Mouse (Mus musculus) lung, adult 2 months (tissue): ENCODE data around the gene Musk. TPM values are rescaled to one million over a fixed set of nuclear protein-coding genes. Genes with fewer than 3 reads are reported as not detected.

Experiments used
- DNase-seq: peaks from one replicate; pipeline ENCODE4 v3.0.0; 2022
- H3K4me1 ChIP-seq: fragments of 200-500 bp; 2 replicates; pipeline ENCODE4 v1.6.1; 2011; ENCODE audit warnings: low read length; ENCODE audit not compliant: control insufficient read depth, insufficient read depth
- H3K4me3 ChIP-seq: fragments of 200-500 bp; replicated peaks from 2 replicates; pipeline ENCODE3; 2011; ENCODE audit warnings: low read depth, mild to moderate bottlenecking, control low read depth, low read length; ENCODE audit errors: extremely low read depth
- CTCF ChIP-seq: fragments of 200-500 bp; IDR thresholded peaks from 2 replicates; pipeline ENCODE4 v1.5.1; 2011; ENCODE audit warnings: mild to moderate bottlenecking, low read length, control low read depth; ENCODE audit not compliant: insufficient read depth
- POLR2A ChIP-seq: fragments of 200-500 bp; IDR thresholded peaks from 2 replicates; pipeline ENCODE4 v1.6.1; 2011; ENCODE audit warnings: low read depth, mild to moderate bottlenecking, control low read depth, low read length, borderline replicate concordance; ENCODE audit errors: extremely low read depth
- WGBS: fragments of 180-500 bp; shearing (Covaris S2); methylation state at CpG from one replicate; pipeline ENCODE4 v1.1.7; 2018; 5-methylcytosine and 5-hydroxymethylcytosine counted together
- polyA plus RNA-seq: library from polyadenylated mRNA; depleted of rRNA; stranded (reverse); fragments of >200 nt; gene quantifications from 2 replicates; pipeline ENCODE4 v1.2.3, GENCODE M21; 2012

Musk gene
- polyA plus RNA-seq, 1 experiment: 1.1 TPM

GRCm38 (mm10) chr4:58304564-58304963, 18.8 kb downstream of the Musk start:
- no peak for TF ChIP-seq POLR2A
- TF ChIP-seq CTCF: no peak
- DNase-seq: no peak
- WGBS: 23% methylated on average over 7 of the region's 7 CpGs
- Histone ChIP-seq H3K4me1 (no peaks in the 10 kb centered on the region), H3K4me3 (no peak overlapping the region)

DNA sequence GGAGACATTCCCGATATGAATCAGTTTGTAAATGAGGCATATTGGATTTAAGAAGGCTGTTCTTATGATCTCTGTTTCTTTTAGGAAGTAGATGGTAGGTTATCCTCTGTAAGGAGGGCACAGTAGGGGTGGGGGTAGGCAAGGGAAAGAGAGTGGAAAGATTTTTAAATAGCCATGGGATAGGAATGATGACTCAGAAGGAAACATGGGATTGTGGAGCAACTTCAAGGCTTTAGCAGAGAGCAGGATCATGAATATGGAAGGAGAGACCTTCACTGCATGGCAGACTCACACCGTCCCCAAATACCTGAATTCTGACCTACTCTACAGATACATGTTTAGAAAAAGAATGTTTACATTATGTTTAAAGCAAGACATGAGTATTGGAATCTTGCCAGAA, 21.7 kb downstream of the Musk start:
- Histone ChIP-seq H3K4me3 (no peak overlapping the region), H3K4me1 (no peaks in the 10 kb centered on the region)
- no peak for DNase-seq
- WGBS: 47% methylated on average over 2 of the region's 2 CpGs
- TF ChIP-seq CTCF: no peak
- TF ChIP-seq POLR2A: no peak

DNA sequence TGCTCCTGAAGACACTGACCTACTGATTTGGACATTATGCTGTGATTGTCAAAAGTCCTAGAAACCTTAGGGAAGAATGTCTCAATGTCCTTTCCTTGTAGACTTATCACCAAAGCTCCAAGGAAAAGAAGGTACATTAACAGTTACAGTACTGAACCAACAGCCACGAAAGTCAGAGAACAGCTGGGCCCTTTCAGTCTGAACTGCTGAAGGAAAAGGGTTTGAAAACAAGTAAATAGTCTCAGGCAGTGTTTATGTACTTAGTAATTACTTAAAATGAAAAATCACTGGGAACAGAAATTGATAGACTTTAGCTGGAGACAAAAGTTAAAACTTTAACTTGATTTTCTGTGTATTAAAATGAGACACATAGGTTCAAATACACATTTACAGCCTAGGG, 27.6 kb downstream of the Musk start:
- H3K4me3 ChIP-seq: no peak overlapping the region
- H3K4me1 ChIP-seq: no peaks in the 10 kb centered on the region
- WGBS: 39% methylated on average over 1 of the region's 1 CpGs
- DNase-seq: no peak
- no peak for TF ChIP-seq POLR2A

DNA sequence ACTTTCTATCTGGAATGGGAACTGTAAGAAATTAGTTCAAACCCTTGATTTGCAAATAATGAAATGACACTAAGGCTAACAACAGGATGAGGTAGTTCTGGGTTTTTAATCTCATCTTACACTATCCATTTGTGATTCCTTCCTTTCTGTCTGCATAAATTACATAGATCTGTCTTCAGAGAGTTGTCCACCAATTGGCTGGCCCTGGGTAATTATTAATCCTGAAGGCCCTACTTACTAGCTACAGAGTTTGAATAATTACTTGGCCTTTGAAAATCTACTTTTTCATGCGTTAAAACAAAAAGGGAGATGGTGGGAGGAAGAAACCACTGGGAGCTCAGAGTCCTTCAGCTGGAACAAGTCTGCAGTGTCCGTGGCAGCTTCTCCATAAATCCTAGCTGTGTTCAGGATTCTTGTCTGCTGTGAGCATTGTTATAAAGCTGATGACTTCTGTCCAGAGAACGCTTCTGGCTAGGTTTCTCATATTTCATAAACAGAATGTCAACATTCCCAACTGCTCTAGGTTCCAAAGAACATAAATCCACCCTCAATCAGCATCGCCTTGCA, 29.3 kb downstream of the Musk start:
- no peak overlapping the region for H3K4me3 ChIP-seq
- DNase-seq: no peak
- TF ChIP-seq CTCF (no peak), POLR2A (no peak)
- WGBS: 51% methylated on average over 4 of the region's 4 CpGs
- no peaks in the 10 kb centered on the region for H3K4me1 ChIP-seq

DNA sequence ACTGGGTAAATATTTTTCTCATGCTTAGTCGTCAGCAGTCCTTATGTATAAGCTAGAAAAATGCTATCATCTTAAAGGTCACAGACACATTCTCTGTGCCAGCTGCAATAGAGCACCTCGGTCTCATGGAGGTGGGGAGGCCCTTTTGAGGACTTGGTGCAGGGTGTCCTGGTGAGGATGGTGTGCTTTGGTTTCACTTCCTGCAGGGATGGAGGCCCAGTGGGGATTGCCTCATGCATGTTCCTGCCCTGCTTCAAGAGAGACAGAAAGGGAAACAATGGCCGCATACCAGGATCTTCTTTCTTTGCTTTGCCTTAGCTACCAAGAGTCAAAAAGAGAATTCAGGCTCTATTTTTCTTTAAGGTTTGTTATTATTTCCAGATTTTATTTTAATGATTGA, 31.8 kb downstream of the Musk start:
- Histone ChIP-seq H3K4me1 (no peaks in the 10 kb centered on the region), H3K4me3 (no peak overlapping the region)
- DNase-seq: no peak
- TF ChIP-seq POLR2A (no peak), CTCF (no peak)
- 72% methylated on average over 3 of the region's 3 CpGs for WGBS

GRCm38 (mm10) chr4:58320293-58320692, 34.5 kb downstream of the Musk start:
- 55% methylated on average over 4 of the region's 4 CpGs for WGBS
- TF ChIP-seq POLR2A: no peak
- TF ChIP-seq CTCF: no peak
- no peak for DNase-seq
- no peak overlapping the region for H3K4me3 ChIP-seq
- no peaks in the 10 kb centered on the region for H3K4me1 ChIP-seq

DNA sequence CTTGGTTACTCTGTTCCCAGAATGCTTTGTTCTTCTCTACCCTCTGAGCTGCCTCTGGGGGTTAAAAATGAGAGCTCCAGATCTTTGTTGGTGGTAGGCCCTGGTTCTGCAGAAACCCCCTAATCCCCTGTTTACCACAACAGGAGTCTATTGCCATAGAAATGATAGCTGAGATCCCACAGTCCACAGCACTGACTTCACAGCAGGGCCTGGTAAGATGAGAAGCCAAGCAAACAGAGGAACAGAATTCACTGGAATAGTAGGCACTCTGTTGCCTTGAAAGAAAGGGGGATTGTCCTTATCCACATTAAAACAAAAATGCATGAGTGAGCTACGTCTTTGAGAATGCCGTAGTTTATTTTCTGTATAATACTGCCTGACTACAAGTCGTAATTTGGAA, 41.0 kb downstream of the Musk start:
- 80% methylated on average over 3 of the region's 3 CpGs for WGBS
- Histone ChIP-seq H3K4me3 (no peak overlapping the region), H3K4me1 (no peaks in the 10 kb centered on the region)
- DNase-seq: no peak
- TF ChIP-seq CTCF: no peak
- no peak for TF ChIP-seq POLR2A

GRCm38 (mm10) chr4:58328231-58328630, 42.5 kb downstream of the Musk start:
- no peak for DNase-seq
- no peaks in the 10 kb centered on the region for H3K4me1 ChIP-seq
- TF ChIP-seq CTCF (no peak), POLR2A (no peak)
- no peak overlapping the region for H3K4me3 ChIP-seq
- 71% methylated on average over 4 of the region's 4 CpGs for WGBS

DNA sequence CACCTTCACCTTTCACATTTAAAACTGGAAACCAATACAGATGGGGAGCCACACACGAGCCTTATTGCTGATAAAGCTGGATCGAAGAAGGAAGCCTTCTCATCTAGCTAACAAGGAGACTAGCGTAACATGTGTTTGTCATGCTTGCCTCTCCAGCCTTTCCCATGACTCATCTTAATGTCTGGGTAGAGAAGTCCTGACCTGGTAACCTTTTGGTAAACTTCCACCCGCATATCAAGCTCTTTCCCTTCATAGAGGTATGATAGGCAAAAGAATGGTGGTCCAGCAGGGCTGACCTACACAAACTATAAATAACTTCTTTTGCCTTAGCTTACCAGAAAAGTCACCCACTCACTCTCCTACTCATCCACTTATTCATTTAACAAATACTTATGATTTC, 44.3 kb downstream of the Musk start:
- WGBS: 79% methylated on average over 4 of the region's 4 CpGs

GRCm38 (mm10) chr4:58330864-58331638, 45.3 kb downstream of the Musk start:
- DNase-seq: no peak
- no peaks in the 10 kb centered on the region for H3K4me1 ChIP-seq
- 70% methylated on average over 10 of the region's 10 CpGs for WGBS
- TF ChIP-seq CTCF (no peak), POLR2A (no peak)
- no peak overlapping the region for H3K4me3 ChIP-seq

More for the DNA sequence above, 44.3 kb downstream of the Musk start:
- no peak for TF ChIP-seq CTCF
- TF ChIP-seq POLR2A: no peak
- no peaks in the 10 kb centered on the region for H3K4me1 ChIP-seq
- H3K4me3 ChIP-seq: no peak overlapping the region
- no peak for DNase-seq
